Mouse (Mus musculus): ENCODE results near the gene Gm21988.

DNA sequence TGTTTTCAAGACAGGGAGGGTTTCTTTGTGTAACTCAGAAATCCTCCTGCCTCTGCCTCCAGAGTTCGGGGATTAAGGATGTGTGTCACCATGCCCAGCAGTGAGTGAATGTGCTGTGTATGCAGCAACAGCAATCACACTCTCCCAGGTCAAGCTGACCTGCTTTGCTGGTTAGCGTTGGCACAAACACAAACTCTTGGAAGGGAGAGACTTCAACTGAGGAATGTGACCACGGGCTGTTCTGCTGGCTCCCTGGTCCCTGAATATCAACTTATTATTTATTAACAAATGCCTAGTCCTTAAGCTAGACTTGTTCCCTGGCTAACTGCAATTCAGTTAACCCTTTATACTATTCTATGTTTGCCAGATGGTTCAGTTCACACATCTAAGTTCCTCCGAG is 44.0 kb upstream of the Gm21988 start:
- TF ChIP-seq CTCF (IDR thresholded peaks at IDR 0.05; ENCODE audit: control insufficient read depth, insufficient read depth, low read length) (no peak), POLR2A (IDR thresholded peaks at IDR 0.05; ENCODE audit: borderline replicate concordance, control insufficient read depth, low read depth, low read length) (no peak)
